Mouse (Mus musculus) stomach, postnatal 0 days (tissue): ENCODE measurements around the gene Bcap29. TPM values are rescaled to one million over a fixed set of nuclear protein-coding genes. Genes with fewer than 3 reads are reported as not detected.

Experiments
- ATAC-seq: fragments of 200-750 bp; cut with Nextera tagmentation; 2 replicates; pipeline ENCODE4 v1.8.0; 2017; ENCODE audit not compliant: low FRiP score, low TSS enrichment
- DNase-seq: peaks from one replicate; pipeline ENCODE4 v3.0.0-alpha.2; 2016; ENCODE audit warnings: low spot score
- H3K27ac ChIP-seq: fragments of 300-500 bp; sonication (generic); replicated peaks from 2 replicates; pipeline ENCODE4 v1.5.1; 2014; ENCODE audit warnings: mild to moderate bottlenecking, control low read depth
- H3K27me3 ChIP-seq: fragments of 300-500 bp; sonication (generic); 2 replicates; pipeline ENCODE4 v1.6.1; 2014; ENCODE audit warnings: low read length; ENCODE audit not compliant: control insufficient read depth, insufficient read depth
- H3K36me3 ChIP-seq: fragments of 300-500 bp; sonication (generic); 2 replicates; pipeline ENCODE4 v1.6.1; 2014; ENCODE audit warnings: low read length, mixed read lengths; ENCODE audit not compliant: control insufficient read depth, insufficient read depth
- H3K4me1 ChIP-seq: fragments of 300-500 bp; sonication (generic); replicated peaks from 2 replicates; pipeline ENCODE4 v1.6.1; 2014; ENCODE audit warnings: antibody characterized with exemption; ENCODE audit not compliant: control insufficient read depth, insufficient read depth
- H3K4me2 ChIP-seq: fragments of 300-500 bp; sonication (generic); replicated peaks from 2 replicates; pipeline ENCODE4 v1.6.1; 2014; ENCODE audit warnings: low read depth, mild to moderate bottlenecking, control low read depth, moderate library complexity
- H3K4me3 ChIP-seq: fragments of 300-500 bp; sonication (generic); 2 replicates; pipeline ENCODE4 v1.5.1; 2014; ENCODE audit warnings: low read depth, low read length, control low read depth
- H3K9ac ChIP-seq: fragments of 300-500 bp; sonication (generic); 2 replicates; pipeline ENCODE4 v1.6.1; 2014; ENCODE audit warnings: mild to moderate bottlenecking, low read length, control low read depth, mixed read lengths
- H3K9me3 ChIP-seq: fragments of 300-500 bp; sonication (generic); 2 replicates; pipeline ENCODE4 v1.6.1; 2016; ENCODE audit warnings: low read length; ENCODE audit not compliant: control insufficient read depth
- CTCF ChIP-seq: IDR thresholded peaks from 2 replicates; pipeline ENCODE4 v1.5.1; 2016; ENCODE audit warnings: antibody characterized with exemption, low read depth, mild to moderate bottlenecking, moderate library complexity
- EP300 ChIP-seq: optimal IDR thresholded peaks from 2 replicates; pipeline ENCODE3; 2016; ENCODE audit warnings: antibody characterized with exemption
- WGBS: fragments of 180-500 bp; shearing (Covaris S2); extraction: QIAGEN DNeasy Blood & Tissue Kit; methylation state at CpG from one replicate; pipeline ENCODE4 v1.1.7; 2014; 5-methylcytosine and 5-hydroxymethylcytosine counted together
- polyA plus RNA-seq: library from polyadenylated mRNA; unstranded; fragments of >200 nt; fragmentation: Nextera tagmentation; extraction: Ambion mirVana; gene quantifications from 2 replicates; pipeline ENCODE4 v1.2.1, GENCODE M21; 2015

The Bcap29 gene
- polyA plus RNA-seq, 1 experiment from 2014 or later: 40.4 TPM

- WGBS: 65% methylated on average over 8 of the region's 8 CpGs
- DNase-seq (no peak), ATAC-seq (no peak)
- TF ChIP-seq CTCF (peak; percentile 56), EP300 (no peak)
- no peak overlapping the region for H3K4me2 ChIP-seq
- no peak overlapping the region; the same call in 1 of the 2 replicates for H3K27ac ChIP-seq
- H3K9ac ChIP-seq: no peak overlapping the region
- H3K9me3 ChIP-seq: no peaks in the 10 kb centered on the region
- H3K27me3 ChIP-seq: no peaks in the 10 kb centered on the region
- H3K4me1 ChIP-seq: no peaks in the 10 kb centered on the region
- H3K4me3 ChIP-seq: no peak overlapping the region
- H3K36me3 ChIP-seq: peaks cover 5% of the 10 kb centered on the region; the same call in 1 of the 2 replicates
Measured at GRCm38 (mm10) chr12:31620106-31620505, 14.4 kb downstream of the Bcap29 start.

GRCm38 (mm10) chr12:31613353-31613752 is 21.1 kb downstream of the Bcap29 start:
- TF ChIP-seq EP300: no peak
- H3K36me3 ChIP-seq: peaks cover 4% of the 10 kb centered on the region; the same call in 1 of the 2 replicates
- H3K9me3 ChIP-seq: no peaks in the 10 kb centered on the region
- 58% methylated on average over 4 of the region's 4 CpGs for WGBS
- H3K4me2 ChIP-seq: no peak overlapping the region
- DNase-seq (no peak), ATAC-seq (no peak)
- H3K4me1 ChIP-seq: no peaks in the 10 kb centered on the region
- no peak overlapping the region for H3K9ac ChIP-seq
- no peaks in the 10 kb centered on the region for H3K27me3 ChIP-seq
- H3K27ac ChIP-seq: no peak overlapping the region
- no peak overlapping the region for H3K4me3 ChIP-seq

DNA sequence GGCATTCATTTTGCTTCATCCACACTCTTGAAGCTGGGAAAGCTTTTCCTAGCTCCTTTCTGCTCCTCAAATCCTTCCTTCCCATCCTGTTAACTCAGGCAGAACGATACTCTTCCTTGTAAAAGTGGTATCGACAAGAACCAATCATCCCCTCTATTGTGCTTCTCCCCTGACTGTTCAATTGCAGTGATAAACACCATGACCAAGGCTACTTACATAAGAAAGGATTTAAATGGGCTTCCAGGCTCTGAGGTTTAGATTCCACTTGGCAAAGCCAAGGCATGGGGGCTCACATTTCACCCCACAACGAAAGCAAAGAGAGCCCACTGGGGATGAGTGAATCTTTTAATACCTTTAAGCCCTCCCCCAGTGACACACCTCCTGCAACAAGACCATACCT is 26.3 kb downstream of the Bcap29 start:
- ATAC-seq (no peak), DNase-seq (no peak)
- Histone ChIP-seq H3K9me3 (no peaks in the 10 kb centered on the region), H3K4me1 (no peaks in the 10 kb centered on the region), H3K9ac (no peak overlapping the region), H3K4me3 (no peak overlapping the region), H3K36me3 (no peaks in the 10 kb centered on the region), H3K4me2 (no peak overlapping the region), H3K27me3 (no peaks in the 10 kb centered on the region), H3K27ac (no peak overlapping the region)
- no peak for TF ChIP-seq EP300
- no peak for TF ChIP-seq CTCF
- WGBS: 59% methylated on average over 3 of the region's 3 CpGs

GRCm38 (mm10) chr12:31604894-31605293 is 29.6 kb downstream of the Bcap29 start:
- no peak for DNase-seq
- Histone ChIP-seq H3K36me3 (no peaks in the 10 kb centered on the region), H3K9me3 (no peaks in the 10 kb centered on the region), H3K27ac (no peak overlapping the region), H3K4me3 (no peak overlapping the region), H3K4me1 (no peaks in the 10 kb centered on the region), H3K9ac (no peak overlapping the region), H3K4me2 (no peak overlapping the region), H3K27me3 (no peaks in the 10 kb centered on the region)
- TF ChIP-seq CTCF: no peak
- no peak for TF ChIP-seq EP300
- WGBS: 74% methylated on average over 3 of the region's 3 CpGs
- no peak for ATAC-seq

DNA sequence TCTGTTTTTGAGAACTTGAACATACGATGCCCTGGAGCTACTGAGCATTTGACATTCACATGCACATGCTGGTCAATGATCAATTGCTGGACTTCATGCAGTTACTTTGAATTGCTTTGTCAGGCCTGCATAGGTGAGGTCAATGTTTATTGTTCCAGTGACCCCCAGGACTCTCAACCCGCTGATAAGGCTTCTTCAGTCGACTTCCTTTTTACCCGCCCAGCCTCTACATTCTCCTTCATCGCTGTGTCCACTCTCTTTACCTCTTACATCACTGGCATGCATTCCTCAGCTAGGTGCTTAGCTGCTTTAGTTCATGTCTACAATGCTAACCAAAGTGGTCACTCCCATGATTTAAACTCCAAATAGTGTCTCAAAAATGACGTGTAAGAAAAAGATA is 30.9 kb downstream of the Bcap29 start:
- H3K4me1 ChIP-seq: no peaks in the 10 kb centered on the region
- H3K27me3 ChIP-seq: no peaks in the 10 kb centered on the region
- ATAC-seq (no peak), DNase-seq (no peak)
- WGBS: 39% methylated on average over 6 of the region's 6 CpGs
- H3K27ac ChIP-seq: no peak overlapping the region
- H3K4me2 ChIP-seq: no peak overlapping the region
- H3K9ac ChIP-seq: no peak overlapping the region
- H3K36me3 ChIP-seq: no peaks in the 10 kb centered on the region
- TF ChIP-seq EP300 (no peak), CTCF (no peak)
- H3K4me3 ChIP-seq: no peak overlapping the region
- H3K9me3 ChIP-seq: no peaks in the 10 kb centered on the region

- no peaks in the 10 kb centered on the region for H3K36me3 ChIP-seq
- H3K27ac ChIP-seq: no peak overlapping the region
- no peaks in the 10 kb centered on the region for H3K4me1 ChIP-seq
- TF ChIP-seq CTCF (no peak), EP300 (no peak)
- no peaks in the 10 kb centered on the region for H3K27me3 ChIP-seq
- H3K4me2 ChIP-seq: no peak overlapping the region
- H3K9ac ChIP-seq: no peak overlapping the region
- DNase-seq (no peak), ATAC-seq (no peak)
- H3K4me3 ChIP-seq: no peak overlapping the region
- no peaks in the 10 kb centered on the region for H3K9me3 ChIP-seq
- 87% methylated on average over 3 of the region's 3 CpGs for WGBS
Measured at GRCm38 (mm10) chr12:31594296-31594695, 40.2 kb downstream of the Bcap29 start.
